In genomic region chr6:131568971-131569370, GRCm38 (mm10) we compare ENCODE assay signal across 8 mouse cellular contexts.
DNase-seq lines count a peak whose midpoint lies in the region.

No protein-coding gene starts in this region.

- peak; percentile 7 to 9 for DNase-seq in B cell, adult 2 months
- peak; percentile 13 for DNase-seq in cerebellum, adult 9-10 months
- DNase-seq in gastrocnemius, postnatal 25 days, result peak; percentile 5
- peak; percentile 21 for DNase-seq in kidney, adult 18-20 months
- peak; percentile 1 to 13 for DNase-seq in layer of hippocampus, postnatal 14 days (ENCODE audit: low spot score in 2 of 2)
- peak; percentile 6 for DNase-seq in lung, postnatal 10 days
- peak; percentile 4 for DNase-seq in right cerebral cortex, postnatal 25 days
- DNase-seq in thymus, postnatal 25 days, result peak; percentile 9

Comparison
In these comparisons a context has a peak if more than half of its experiments do, and no peak if none do; other contexts are left out.
1. Peak in every context shown above with its lines: DNase-seq.